Mouse (Mus musculus) spleen, embryonic (tissue): ENCODE data around the gene Gm44503.

Experiments
- CTCF ChIA-PET: fragments of 350-600 bp; sonication (Branson Sonifier 250); formaldehyde crosslinking; loops from one replicate; lab custom pipeline; 2022; lab: Charles Lee

Gm44503 gene

GRCm38 (mm10) chr9:73020566-73021097 is 62.0 kb downstream of the Gm44503 start:
- CTCF ChIA-PET: no interaction called here

- CTCF ChIA-PET: no interaction called here
These were observed 67.4 kb downstream of the Gm44503 start for GRCm38 (mm10) chr9:73025818-73026636.

- CTCF ChIA-PET: no interaction called here
These were observed 71.8 kb downstream of the Gm44503 start for GRCm38 (mm10) chr9:73030443-73030842.

- CTCF ChIA-PET: no interaction called here
These were observed 72.8 kb downstream of the Gm44503 start for GRCm38 (mm10) chr9:73031421-73031820.

GRCm38 (mm10) chr9:73033406-73033805 is 74.8 kb downstream of the Gm44503 start:
- CTCF ChIA-PET: no interaction called here

GRCm38 (mm10) chr9:73039222-73039945 is 80.7 kb downstream of the Gm44503 start:
- CTCF ChIA-PET: no interaction called here

GRCm38 (mm10) chr9:73040080-73040479 is 81.4 kb downstream of the Gm44503 start, which contains the start of gene Pigb:
Gene Pigb (minus strand): TSS chr9:73040378.
- CTCF ChIA-PET: no interaction called here

GRCm38 (mm10) chr9:73044146-73045079 is 85.8 kb downstream of the Gm44503 start, which contains the start of gene Rab27a:
Gene Rab27a (plus strand): TSS chr9:73044854.
- CTCF ChIA-PET: interaction anchor here (0.7 to 1.6 kb wide), 3 partner anchors 47 to 421 kb away, joined by 3 to 7 read pairs (median 5); partner anchors contain the start of gene Rsl24d1

GRCm38 (mm10) chr9:73045204-73045603 is 86.6 kb downstream of the Gm44503 start:
- CTCF ChIA-PET: interaction anchor here (1.1 to 1.2 kb wide), 2 partner anchors 11 to 68 kb away, joined by 5 to 7 read pairs; partner anchors contain the start of gene Rsl24d1

GRCm38 (mm10) chr9:73045711-73046110 is 87.1 kb downstream of the Gm44503 start:
- CTCF ChIA-PET: interaction anchor here (1.1 kb wide), 1 partner anchor 11 kb away, joined by 7 read pairs; no protein-coding TSS in a partner anchor

GRCm38 (mm10) chr9:73047906-73048305 is 89.3 kb downstream of the Gm44503 start:
- CTCF ChIA-PET: no interaction called here

- CTCF ChIA-PET: no interaction called here
These were observed 90.3 kb downstream of the Gm44503 start for GRCm38 (mm10) chr9:73048927-73049326.

GRCm38 (mm10) chr9:73049833-73050232 is 91.2 kb downstream of the Gm44503 start:
- CTCF ChIA-PET: no interaction called here

GRCm38 (mm10) chr9:73050606-73051005 is 92.0 kb downstream of the Gm44503 start:
- CTCF ChIA-PET: interaction anchor here (0.7 kb wide), 1 partner anchor 118 kb away, joined by 4 read pairs; no protein-coding TSS in a partner anchor

GRCm38 (mm10) chr9:73055441-73055911 is 96.8 kb downstream of the Gm44503 start:
- CTCF ChIA-PET: no interaction called here

- CTCF ChIA-PET: no interaction called here
These were observed 100.6 kb downstream of the Gm44503 start for GRCm38 (mm10) chr9:73059224-73059623.

GRCm38 (mm10) chr9:73063621-73064290 is 105.1 kb downstream of the Gm44503 start:
- CTCF ChIA-PET: no interaction called here
